Mouse (Mus musculus) embryonic fibroblast, embryonic 13.5 days (primary cell): ENCODE results near the gene Cd38.

Experiments
- CTCF ChIP-seq: IDR thresholded peaks from 2 replicates; pipeline ENCODE4 v1.5.1; 2011; ENCODE audit warnings: mild to moderate bottlenecking, control low read depth, low read length, moderate library complexity, borderline replicate concordance; ENCODE audit not compliant: insufficient read depth
- POLR2A ChIP-seq: IDR thresholded peaks from 2 replicates; pipeline ENCODE4 v1.6.1; 2011; ENCODE audit warnings: low read depth, mild to moderate bottlenecking, control low read depth, low read length, moderate library complexity

DNA sequence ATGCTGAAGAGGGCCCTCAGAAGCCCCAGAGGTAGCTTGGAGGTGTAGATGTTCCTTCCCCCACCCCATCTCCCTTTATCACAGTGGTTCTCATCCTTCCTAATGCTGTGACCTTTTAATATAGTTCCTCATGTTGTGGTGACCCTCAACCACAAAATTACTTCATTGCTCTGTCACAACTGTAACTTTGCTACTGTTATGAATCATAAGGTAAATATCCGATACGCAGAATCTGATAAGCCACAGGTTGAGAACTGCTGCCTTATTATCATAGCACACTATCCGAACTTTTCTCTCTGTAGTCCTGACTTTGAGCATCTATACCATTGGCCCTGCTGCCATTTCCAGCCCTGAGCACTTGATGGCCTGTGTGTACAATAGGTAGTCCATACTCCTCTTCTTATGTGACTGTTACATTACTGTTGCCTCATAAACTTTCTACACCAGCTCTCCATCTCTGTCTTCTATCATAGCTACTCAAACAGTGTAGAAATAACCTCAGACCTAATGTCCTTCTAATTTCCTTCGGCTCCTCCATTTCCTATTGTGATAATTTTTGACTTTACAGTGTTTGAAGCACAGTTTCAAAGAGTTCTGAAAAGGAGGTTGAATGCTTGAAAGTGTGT lies 47.0 kb downstream of the Cd38 start:
- TF ChIP-seq POLR2A (no peak), CTCF (no peak)
